Mouse (Mus musculus) mature B cell (primary cell): ENCODE results near the gene Pqbp1.
"Not testable (repeated sequence)": the region's sequence is repeated elsewhere in the genome, so short reads cannot be mapped to it uniquely, and the experiment has no call there.

Experiments used
- in situ Hi-C: fragments of 300-500 bp; cut with MboI; formaldehyde crosslinking; loops from 2 replicates; pipeline ENCODE4 v1.14.3; 2019

The Pqbp1 gene

DNA sequence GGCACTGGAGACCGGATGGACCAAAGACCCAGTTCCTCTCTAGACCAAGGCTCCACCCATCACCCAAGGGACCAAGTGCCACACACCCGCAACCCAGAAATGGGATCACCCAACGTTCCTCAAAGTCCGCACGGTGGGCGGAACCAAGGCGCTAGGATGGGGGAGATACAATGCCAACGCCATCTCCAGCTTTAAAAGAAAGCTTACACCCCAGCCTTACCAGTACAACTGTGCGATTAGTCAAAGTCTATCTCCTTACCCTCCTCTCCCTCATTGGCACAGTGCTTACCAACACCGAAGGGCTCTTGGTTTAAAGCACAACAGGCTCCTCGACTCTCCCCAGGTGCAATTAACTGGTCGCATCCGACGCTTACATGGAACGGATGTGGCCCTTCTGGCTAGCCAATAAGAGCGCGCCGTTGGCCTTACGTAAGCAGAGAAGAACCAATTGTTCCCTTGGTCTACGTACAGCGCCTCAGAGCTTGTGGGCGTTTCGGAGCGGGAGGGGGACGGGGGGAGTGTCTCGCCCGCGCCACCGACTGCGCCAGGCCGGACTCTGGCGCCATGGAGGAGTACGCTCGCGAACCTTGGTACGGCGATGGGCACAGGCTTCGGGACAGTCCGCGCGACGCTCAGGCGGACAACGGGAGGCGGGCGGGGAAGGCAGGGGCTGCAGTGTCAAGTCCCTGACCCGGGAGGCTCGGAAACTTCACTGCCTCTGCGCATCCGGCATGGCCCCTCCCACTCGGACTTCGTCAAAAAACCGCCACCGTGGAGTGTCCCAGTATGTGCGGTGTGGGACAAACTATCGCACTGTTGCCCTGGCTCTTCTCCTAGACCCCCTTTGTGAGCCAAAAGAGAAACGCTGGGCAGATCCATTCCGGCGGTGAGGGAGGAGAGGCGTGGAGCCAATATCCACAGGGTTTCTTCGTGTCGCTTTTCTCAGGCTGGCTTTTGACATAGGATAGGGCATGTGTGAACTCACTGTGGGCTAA lies at the start of gene Pqbp1, which contains the start of gene Timm17b:
Gene Pqbp1, minus strand, starts transcription at position 390 of the 995 bp plus-strand sequence.
Gene Timm17b, plus strand, starts transcription at position 478 of the 995 bp plus-strand sequence.
- in situ Hi-C loops, result loop anchor here (25.0 kb wide), 1 partner anchor 238 kb away; the partner anchor contains the start of genes Rbm3 and Wdr13

DNA sequence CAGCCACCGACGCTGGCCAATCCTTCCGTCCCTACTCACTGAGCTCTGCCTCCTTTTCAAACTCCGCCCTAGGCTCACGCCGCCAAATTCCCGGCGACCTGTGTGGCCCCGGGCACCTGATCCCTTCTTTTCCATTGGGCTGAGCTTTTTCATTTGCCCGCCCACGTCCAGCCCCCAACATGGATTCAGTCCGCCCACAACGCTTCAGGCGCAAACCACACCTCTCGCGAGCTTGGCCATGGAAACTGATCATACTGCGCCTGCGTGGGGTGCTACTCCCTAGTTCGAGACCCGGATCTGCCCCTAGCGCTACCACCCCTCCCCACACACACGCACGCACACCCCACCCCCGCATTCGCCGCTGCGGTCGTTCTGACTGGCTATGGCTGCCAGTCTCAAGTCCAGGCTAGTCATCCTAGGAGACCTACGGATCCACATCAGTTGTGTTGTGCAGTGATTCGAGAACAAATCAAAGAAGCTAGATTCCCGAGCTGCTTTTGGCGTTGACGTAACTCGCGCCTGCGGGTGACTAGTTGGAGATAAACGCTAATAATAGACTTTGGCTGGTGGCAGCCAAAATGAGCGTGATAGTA lies 48.9 kb upstream of the Pqbp1 start:
- in situ Hi-C loops, result no loop called here

DNA sequence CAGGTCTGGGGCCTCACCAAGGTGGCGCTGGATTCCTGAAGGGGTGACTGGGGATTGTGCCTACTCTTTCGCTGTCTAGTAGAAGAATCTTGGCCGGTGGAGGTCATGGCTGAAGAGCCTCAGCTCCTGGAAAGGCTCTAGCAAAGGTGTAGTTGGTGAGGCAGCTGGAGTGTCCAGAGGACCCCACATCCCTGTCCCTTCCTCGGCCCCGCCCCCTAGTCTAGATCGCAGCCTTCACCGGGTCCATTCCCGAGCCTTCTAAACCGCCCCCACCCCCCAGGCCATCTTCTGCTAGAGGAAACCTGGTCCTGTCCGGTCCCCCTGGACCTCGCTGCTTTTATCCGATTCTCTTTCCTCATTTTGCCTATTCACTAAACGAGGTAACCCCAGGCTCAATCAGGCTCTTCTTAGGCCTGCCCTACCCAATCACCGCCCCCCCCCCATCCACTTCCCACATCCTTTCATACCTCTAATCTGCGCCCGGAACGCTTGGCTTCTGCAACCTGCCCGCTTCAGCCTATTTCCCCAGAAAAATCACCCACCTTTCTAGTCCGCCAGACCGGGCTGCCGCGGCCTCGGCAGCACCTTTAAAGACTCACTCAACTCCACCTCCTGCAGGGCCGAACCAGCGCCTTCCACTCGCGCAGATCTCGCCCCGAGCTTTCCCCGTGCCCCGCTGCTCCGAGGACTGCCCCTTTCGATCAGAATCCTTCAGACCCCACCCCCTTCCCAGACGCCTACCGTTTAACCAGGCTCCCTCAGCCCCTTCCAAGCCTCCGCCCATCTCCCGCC lies 48.2 kb upstream of the Pqbp1 start, which contains the start of gene Hdac6:
Gene Hdac6, minus strand, starts transcription at position 782 of the 792 bp plus-strand sequence.
- in situ Hi-C loops, result no loop called here

DNA sequence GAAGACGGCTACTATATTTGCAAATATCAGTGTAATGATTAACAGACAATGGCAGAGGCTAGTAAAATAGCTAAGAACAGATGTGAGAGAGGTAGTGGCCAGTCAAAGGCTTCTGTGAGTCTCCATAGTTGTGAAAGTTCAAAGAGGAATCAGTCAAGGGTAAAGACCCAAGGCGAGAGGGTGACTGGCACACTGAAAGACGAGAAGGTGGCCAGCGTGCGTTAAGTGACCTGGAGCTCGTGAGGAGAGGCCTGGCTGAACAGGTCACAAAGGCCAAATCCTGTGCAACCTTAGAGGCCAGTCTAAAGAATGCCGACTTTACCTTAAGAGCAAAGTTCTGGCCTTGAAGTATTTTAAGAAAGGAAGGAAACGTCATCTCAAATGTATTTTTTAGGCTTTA lies 46.5 kb upstream of the Pqbp1 start:
- in situ Hi-C loops, result no loop called here

DNA sequence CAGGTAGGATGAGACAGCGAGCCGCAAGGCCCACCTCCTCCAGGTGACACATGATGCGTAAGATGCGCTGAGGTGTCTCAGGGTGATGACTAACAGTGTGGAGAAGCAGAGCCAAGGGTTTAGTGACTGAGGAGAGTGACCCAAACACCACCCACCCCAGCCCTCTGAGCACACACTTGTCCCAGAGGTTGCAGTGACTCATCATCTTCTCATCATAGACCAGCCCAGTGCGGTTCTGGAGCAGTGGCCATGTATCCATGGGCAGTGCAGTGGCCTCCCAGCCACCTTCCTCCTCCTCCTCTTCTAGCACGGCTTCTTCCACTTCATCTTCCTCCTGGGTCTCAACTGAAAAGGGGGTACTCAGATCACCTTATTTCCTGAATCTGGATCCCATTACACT lies 38.6 kb upstream of the Pqbp1 start:
- in situ Hi-C loops, result no loop called here

DNA sequence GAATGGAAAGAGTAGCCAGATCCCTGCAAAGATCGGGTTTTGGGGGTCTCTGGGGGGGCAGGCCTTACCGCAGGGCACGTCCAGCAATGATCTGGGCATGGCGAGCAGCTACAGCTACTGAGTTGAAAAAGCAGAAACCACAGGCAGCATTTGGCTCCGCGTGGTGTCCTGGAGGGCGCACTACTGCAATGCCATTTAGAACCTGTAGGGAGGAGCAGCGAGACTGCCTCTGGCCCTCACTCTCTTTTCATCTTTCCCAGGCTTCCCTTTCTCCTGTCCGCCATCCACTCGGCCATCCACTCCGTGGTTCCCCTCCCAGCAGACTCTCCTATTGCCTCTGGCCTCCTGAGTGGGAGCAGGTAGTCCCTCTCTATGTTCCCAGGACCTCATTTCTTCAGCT lies 37.8 kb upstream of the Pqbp1 start:
- in situ Hi-C loops, result no loop called here

DNA sequence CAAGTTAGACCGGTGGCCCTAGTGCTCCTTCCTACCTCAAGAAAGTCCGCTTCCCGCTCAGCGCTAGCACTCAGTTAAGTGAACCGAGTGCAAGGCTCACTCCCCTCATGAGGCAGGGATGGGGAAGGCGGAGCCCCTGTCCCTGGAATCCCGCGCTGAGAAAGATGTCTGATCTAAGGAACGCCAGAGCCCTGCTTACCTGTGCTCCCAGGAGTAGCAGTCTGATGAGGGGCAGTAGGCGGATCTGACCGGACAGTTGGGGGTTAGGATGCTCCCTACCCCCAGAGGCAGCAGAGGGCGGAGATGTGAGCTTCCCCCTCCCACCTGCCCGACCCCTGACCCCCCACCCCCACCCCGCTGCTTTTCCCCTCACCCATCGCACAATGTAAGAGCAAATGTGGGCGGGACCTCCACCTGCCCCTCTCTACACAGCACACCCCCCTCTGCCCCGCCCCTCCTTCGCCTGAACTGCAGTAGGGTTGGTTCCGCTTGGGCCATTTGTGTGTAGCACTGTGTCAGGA lies 29.3 kb upstream of the Pqbp1 start, which contains the start of gene Eras:
Gene Eras, minus strand, starts transcription at position 338 of the 521 bp plus-strand sequence.
- in situ Hi-C loops, result no loop called here

DNA sequence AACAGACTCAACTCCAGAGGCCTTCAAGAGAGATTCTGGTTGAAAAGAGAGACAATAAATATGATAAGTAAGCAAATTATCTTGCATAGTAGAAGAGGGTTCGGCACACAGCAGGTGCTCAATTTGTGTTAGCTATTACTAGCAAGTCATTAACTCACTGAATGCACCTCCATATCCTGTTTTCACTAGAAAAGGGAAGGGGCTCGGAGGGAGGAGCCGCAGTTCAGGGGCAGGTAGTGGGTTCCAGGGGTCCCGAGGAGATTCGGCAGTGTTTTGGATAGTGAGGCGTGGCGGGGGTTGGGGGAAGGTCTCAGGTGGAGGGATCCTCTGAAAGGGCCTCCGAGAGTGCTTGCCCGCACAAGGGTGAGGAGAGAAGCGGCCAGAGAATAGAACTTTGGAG lies 28.0 kb upstream of the Pqbp1 start:
- in situ Hi-C loops, result no loop called here

DNA sequence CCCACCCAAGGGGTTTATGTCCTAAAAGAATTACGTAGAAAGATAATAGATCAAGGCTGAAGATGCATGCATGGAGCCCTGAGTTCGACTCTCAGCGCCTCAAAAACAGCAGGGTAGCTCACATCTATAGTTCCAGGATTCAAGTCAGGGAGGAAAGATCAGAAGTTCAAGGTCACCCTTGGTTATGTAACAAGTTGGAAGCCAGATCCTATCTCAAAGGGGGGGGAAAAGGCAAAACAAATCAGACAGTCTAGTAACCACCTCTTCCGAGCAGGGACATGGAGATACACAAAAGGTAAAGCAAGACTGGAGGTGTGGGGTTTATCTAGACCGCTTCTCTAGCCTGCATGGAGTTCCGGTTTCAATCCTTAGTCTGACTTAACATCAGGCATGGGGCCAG lies 27.2 kb upstream of the Pqbp1 start:
- in situ Hi-C loops, result no loop called here

DNA sequence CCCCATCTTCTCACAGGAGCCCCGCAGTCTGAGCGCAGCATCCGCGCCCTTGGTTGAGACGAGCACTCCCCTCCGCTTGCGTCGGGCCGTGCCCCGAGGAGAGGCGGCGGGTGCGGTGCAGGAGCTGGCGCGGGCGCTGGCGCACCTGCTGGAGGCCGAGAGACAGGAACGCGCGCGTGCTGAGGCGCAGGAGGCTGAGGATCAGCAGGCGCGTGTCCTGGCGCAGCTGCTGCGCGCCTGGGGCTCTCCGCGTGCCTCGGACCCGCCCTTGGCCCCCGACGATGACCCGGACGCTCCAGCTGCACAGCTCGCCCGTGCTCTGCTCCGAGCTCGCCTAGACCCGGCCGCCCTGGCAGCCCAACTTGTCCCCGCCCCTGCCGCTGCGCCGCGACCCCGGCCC lies 23.0 kb upstream of the Pqbp1 start:
- in situ Hi-C loops, result no loop called here

DNA sequence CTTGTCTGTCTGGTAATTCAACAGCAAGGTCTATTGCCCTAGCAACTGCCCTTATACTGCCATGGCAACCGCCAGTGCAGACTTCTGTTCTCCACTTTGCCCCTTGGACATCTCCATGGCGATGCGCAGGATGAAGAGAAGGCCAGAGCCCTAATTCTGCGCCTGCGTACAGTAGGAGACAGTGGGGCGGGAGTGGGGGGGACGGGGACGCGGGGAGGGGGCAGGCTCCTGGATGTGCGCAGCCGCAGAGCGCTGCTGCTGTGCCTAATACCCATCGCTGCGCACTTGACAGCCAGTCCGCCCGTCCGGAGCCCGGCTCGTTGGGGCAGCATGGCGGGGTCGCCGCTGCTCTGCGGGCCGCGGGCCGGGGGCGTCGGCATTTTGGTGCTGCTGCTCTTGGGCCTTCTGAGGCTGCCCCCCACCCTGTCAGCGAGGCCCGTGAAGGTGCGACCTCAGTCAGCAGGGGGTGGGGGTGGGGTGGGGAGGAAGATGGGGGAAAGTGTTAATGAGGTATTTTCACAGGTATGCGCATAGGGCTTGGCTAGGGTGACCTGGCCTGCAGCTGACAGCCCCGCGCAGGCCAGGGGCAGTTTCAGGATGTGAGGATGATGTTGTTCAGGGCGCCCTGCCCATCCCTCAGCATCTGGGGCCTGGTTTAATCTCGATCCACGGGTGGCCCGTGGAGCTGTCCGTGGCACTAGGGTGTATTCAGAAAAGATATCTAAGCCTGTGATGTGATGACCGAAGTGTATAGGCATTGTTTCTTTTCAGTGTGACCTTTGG lies 20.7 kb upstream of the Pqbp1 start, which contains the start of gene Pcsk1n:
Gene Pcsk1n, plus strand, starts transcription at position 222 of the 783 bp plus-strand sequence.
- in situ Hi-C loops, result no loop called here

DNA sequence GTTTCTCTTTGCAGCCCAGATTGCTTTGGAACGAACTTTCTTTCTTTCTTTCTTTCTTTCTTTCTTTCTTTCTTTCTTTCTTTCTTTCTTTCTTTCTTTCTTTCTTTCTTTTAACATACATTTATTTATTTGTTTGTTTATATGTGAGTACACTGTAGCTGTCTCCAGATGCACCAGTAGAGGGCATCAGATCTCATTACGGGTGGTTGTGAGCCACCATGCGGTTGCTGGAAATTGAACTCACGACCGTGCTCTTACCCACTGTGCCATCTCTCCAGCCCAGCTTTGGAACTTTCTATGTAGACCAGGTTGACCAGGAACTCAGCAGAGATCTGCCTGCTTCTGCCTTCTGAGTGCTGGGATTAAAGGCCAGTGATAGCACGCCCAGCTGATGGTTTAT lies 18.9 kb upstream of the Pqbp1 start:
- in situ Hi-C loops, result not testable (repeated sequence)

DNA sequence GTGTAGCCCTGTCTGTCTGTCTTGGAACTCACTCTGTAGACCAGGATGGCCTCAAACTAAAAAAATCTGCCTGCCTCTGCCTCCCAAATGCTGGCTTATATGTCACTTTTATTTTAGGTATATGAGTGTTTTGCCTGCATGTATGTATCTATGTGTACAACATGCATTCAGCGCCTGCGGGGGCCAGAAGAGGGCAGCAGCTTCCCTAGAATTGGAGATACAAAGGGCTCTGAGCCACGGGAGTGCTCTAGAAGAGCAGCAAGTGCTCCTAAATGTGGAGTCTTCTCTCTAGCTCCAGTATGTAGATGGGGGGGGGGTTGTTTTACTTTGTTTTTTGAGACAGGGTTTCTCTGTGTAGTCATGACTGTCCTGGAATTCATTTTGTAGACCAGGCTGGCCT lies 16.6 kb upstream of the Pqbp1 start:
- in situ Hi-C loops, result not testable (repeated sequence)

DNA sequence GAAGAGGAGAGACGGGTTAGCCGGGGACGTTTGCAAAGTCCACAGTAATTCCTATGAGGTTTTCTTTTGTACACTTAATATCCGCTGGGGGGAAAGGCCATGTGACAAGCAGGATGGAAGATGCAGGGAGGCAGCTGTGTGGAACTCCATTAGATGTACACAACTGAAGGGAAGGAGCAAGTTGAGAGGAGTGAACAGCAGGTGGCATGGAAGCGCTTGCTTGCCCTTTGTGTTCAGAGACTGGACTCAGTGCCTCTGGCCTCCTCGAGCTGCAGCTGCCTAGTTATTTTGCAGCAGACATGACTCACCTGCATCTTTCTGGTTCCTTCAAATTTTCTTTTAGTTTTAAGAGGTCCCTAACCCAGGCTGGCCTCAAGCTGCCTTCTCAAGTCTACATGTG lies 11.4 kb upstream of the Pqbp1 start:
- in situ Hi-C loops, result no loop called here

DNA sequence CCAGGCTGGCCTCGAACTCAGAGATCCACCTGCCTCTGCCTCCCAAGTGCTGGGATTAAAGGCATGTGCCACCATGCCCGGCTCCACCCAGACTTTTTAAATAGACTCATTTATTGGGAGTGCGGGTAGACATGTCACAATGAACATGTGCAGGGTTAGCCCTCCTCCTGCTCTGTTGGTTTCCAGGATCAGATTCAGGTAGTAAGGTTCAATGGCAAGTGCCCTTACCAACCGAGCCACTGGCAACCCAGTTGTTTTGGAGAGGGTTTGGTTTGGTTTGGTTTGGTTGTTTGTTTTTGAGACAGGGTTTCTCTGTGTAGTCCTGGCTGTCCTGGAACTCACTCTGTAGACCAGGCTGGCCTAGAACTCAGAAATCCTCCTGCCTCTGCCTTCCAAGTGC lies 10.2 kb upstream of the Pqbp1 start, which contains the start of gene Gm10490:
Gene Gm10490, plus strand, starts transcription at position 301 of the 400 bp plus-strand sequence.
- in situ Hi-C loops, result not testable (repeated sequence)

DNA sequence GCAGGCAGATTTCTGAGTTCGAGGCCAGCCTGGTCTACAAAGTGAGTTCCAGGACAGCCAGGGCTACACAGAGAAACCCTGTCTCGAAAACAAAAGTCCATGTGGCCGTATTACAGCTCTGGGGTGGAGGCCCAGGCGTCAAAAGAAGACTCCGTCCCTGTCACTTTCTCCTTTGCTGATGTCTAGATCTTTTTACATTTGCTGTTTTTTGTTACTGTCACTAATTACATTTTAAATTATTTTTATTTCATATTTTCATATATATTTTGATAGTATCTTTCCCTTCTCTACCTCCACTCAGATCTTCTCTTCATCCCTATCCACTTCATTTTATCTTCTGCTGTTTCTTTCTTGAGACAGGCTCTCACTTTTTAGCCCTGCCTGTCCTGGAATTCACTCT lies 8.7 kb upstream of the Pqbp1 start, which contains the start of gene Gm10491:
Gene Gm10491, minus strand, starts transcription at position 101 of the 400 bp plus-strand sequence.
- in situ Hi-C loops, result no loop called here

DNA sequence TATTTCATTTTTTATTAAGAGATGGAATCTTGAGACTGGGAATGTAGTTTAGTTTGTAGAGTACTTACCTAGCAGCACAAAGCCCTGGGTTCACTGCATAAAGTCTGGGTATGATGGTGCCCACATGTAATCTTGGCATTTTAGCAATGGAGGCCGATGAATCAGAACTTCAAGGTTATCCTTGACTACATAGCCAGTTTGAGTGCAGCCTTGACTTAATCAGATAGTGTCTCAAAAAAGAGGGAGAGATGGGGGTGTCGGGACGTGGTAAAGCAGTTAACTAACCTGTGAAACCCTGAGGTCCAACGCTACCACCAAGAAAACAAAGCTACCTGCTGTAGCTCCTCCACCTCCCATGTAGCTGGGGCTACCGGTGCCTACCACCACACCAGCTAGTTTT lies 5.4 kb upstream of the Pqbp1 start:
- in situ Hi-C loops, result no loop called here

DNA sequence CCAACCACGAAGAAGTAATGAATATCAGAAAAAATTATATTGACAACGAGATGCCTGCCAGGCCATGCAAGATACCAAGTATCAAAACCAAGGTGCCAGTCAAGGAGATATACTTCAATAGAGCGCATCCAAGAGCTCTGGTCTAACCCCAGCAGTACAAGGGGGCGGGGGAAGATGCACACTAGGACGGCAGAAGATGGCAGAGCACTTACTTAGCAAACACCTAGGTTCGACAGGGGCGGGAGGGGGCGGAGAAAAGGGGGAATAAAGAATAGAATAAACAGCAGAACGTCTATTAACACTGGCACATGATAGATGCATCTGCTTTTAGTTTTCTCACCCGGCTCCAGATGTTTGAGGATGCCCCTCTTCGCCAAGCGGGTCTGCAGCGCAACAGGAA lies 858 bp downstream of the Pqbp1 start:
- in situ Hi-C loops, result loop anchor here (25.0 kb wide), 1 partner anchor 239 kb away; the partner anchor contains the start of genes Rbm3 and Wdr13

DNA sequence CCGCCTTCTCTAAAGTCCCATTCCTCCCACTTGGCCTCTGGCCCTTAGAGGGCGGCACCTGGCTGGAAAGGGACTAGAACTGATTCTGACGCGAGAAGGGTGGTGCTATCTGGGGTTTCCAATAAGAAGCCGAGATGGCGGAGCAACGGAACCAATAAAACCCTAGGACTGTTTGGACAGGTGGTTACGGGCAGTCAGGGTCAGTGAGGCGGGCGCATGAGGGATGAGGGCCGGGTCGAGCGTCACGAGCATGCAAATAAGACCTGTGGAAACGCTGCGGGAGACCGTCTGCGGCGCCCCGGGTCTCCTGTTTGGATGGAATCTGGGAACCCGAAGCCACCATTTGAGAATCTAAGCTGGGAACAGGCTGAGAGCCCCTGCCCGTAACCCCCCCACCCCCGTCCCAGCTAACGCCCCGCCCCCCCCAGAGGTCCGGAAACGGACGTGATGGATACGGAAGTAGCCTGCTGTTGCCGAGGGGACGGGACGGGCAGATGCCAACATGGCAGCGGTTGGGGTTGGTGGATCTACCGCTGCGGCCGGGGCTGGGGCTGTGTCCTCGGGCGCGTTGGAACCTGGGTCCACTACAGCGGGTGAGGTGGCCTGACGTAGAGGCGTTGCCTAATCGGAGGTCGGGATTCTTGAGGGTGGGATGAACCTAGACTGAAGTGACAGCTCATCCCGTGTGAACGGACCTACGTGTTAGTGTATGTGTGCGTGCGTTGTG lies 15.1 kb downstream of the Pqbp1 start, which contains the start of gene Slc35a2:
Gene Slc35a2, plus strand, starts transcription at position 188 of the 727 bp plus-strand sequence.
- in situ Hi-C loops, result loop anchor here (25.0 kb wide), 1 partner anchor 253 kb away; the partner anchor contains the start of genes Rbm3 and Wdr13
